Mouse (Mus musculus): ENCODE measurements around the gene Rpa1. TPM values are rescaled to one million over a fixed set of nuclear protein-coding genes. Genes with fewer than 3 reads are reported as not detected.

Gene Rpa1
- polyA plus RNA-seq, 1 experiment from 2014 or later, result 100 TPM

Other genes starting within 250 kb of the Rpa1 start
- gene Hic1, start 178.8 kb downstream of the Rpa1 start, polyA plus RNA-seq (2014; fragmentation: Nextera tagmentation; extraction: Ambion mirVana), result 0.90 and 1.5 TPM in 2 replicates
- gene Ovca2, start 169.5 kb downstream of the Rpa1 start, polyA plus RNA-seq (2014; fragmentation: Nextera tagmentation; extraction: Ambion mirVana), result 28.0 and 31.0 TPM in 2 replicates
- gene Dph1, start 157.1 kb downstream of the Rpa1 start, polyA plus RNA-seq (2014; fragmentation: Nextera tagmentation; extraction: Ambion mirVana), result 14.1 and 18.8 TPM in 2 replicates
- gene Rtn4rl1, start 154.5 kb downstream of the Rpa1 start, polyA plus RNA-seq (2014; fragmentation: Nextera tagmentation; extraction: Ambion mirVana), result 2.4 and 2.8 TPM in 2 replicates
- gene Smyd4, start 109 bp upstream of the Rpa1 start, polyA plus RNA-seq (2014; fragmentation: Nextera tagmentation; extraction: Ambion mirVana), result 11.7 and 13.9 TPM in 2 replicates
- gene Serpinf1, start 74.4 kb upstream of the Rpa1 start, polyA plus RNA-seq (2014; fragmentation: Nextera tagmentation; extraction: Ambion mirVana), result 90.5 and 91.3 TPM in 2 replicates
- gene Serpinf2, start 91.3 kb upstream of the Rpa1 start, polyA plus RNA-seq (2014; fragmentation: Nextera tagmentation; extraction: Ambion mirVana), result 0.36 TPM in 1 of 2 replicates, not detected in the other
- gene Wdr81, start 106.4 kb upstream of the Rpa1 start, polyA plus RNA-seq (2014; fragmentation: Nextera tagmentation; extraction: Ambion mirVana), result 3.1 and 4.1 TPM in 2 replicates
- 9.1 and 9.9 TPM in 2 replicates for gene Tlcd2, start 113.4 kb upstream of the Rpa1 start, polyA plus RNA-seq (2014; fragmentation: Nextera tagmentation; extraction: Ambion mirVana)
- gene Prpf8, start 138.5 kb upstream of the Rpa1 start, polyA plus RNA-seq (2014; fragmentation: Nextera tagmentation; extraction: Ambion mirVana), result 86.6 and 89.6 TPM in 2 replicates
- 0.63 and 0.66 TPM in 2 replicates for gene Rilp, start 161.8 kb upstream of the Rpa1 start, polyA plus RNA-seq (2014; fragmentation: Nextera tagmentation; extraction: Ambion mirVana)
- 3.4 and 4.0 TPM in 2 replicates for gene Scarf1, start 165.2 kb upstream of the Rpa1 start, polyA plus RNA-seq (2014; fragmentation: Nextera tagmentation; extraction: Ambion mirVana)
- 5.5 and 5.9 TPM in 2 replicates for gene Slc43a2, start 183.4 kb upstream of the Rpa1 start, polyA plus RNA-seq (2014; fragmentation: Nextera tagmentation; extraction: Ambion mirVana)
- gene Pitpna, start 239.8 kb upstream of the Rpa1 start, polyA plus RNA-seq (2014; fragmentation: Nextera tagmentation; extraction: Ambion mirVana), result 96.2 and 99.5 TPM in 2 replicates

Data from hindbrain, embryonic 11.5 days (tissue).